Mouse (Mus musculus): ENCODE measurements around the gene Rapgef1. TPM values are rescaled to one million over a fixed set of nuclear protein-coding genes. Genes with fewer than 3 reads are reported as not detected.

Gene Rapgef1
- polyA plus RNA-seq, 1 experiment, result 132 TPM

GRCm38 (mm10) chr2:29744256-29744655 is 124.7 kb downstream of the Rapgef1 start:
- Histone ChIP-seq H3K27me3 (ENCODE audit: control insufficient read depth, insufficient read depth, low read length) (peaks cover 14% of the 10 kb centered on the region; the same call in 1 of the 2 replicates), H3K36me3 (ENCODE audit: control insufficient read depth, insufficient read depth, low read length) (no peaks in the 10 kb centered on the region), H3K27ac (ENCODE audit: control insufficient read depth, insufficient read depth, low read length) (no peak overlapping the region), H3K4me3 (ENCODE audit: control insufficient read depth, insufficient read depth, low read length) (no peak overlapping the region), H3K4me1 (replicated peaks; ENCODE audit: control insufficient read depth, insufficient read depth, low read length) (no peaks in the 10 kb centered on the region)
- no peak for DNase-seq
- TF ChIP-seq POLR2A (IDR thresholded peaks at IDR 0.05; ENCODE audit: control insufficient read depth, extremely low read depth, insufficient read depth, low read length, poor library complexity) (no peak), CTCF (IDR thresholded peaks at IDR 0.05; ENCODE audit: borderline replicate concordance, control insufficient read depth, extremely low read depth, insufficient read depth, low read length, poor library complexity) (no peak)
- WGBS, result 93% methylated on average over 6 of the region's 6 CpGs

GRCm38 (mm10) chr2:29747188-29747782 is 127.8 kb downstream of the Rapgef1 start:
- no peak for DNase-seq
- WGBS, result 7% methylated on average over 50 of the region's 50 CpGs
- H3K4me1 ChIP-seq (replicated peaks; ENCODE audit: control insufficient read depth, insufficient read depth, low read length), result no peaks in the 10 kb centered on the region
- no peak overlapping the region for H3K27ac ChIP-seq (ENCODE audit: control insufficient read depth, insufficient read depth, low read length)
- H3K27me3 ChIP-seq (ENCODE audit: control insufficient read depth, insufficient read depth, low read length), result peaks cover 18% of the 10 kb centered on the region; the same call in 1 of the 2 replicates
- no peaks in the 10 kb centered on the region for H3K36me3 ChIP-seq (ENCODE audit: control insufficient read depth, insufficient read depth, low read length)
- no peak overlapping the region for H3K4me3 ChIP-seq (ENCODE audit: control insufficient read depth, insufficient read depth, low read length)
- TF ChIP-seq CTCF (IDR thresholded peaks at IDR 0.05; ENCODE audit: borderline replicate concordance, control insufficient read depth, extremely low read depth, insufficient read depth, low read length, poor library complexity) (no peak), POLR2A (IDR thresholded peaks at IDR 0.05; ENCODE audit: control insufficient read depth, extremely low read depth, insufficient read depth, low read length, poor library complexity) (no peak)

- H3K27me3 ChIP-seq (ENCODE audit: control insufficient read depth, insufficient read depth, low read length), result peaks cover 18% of the 10 kb centered on the region; the same call in 1 of the 2 replicates
- peak; percentile 36 for DNase-seq
- H3K36me3 ChIP-seq (ENCODE audit: control insufficient read depth, insufficient read depth, low read length), result no peaks in the 10 kb centered on the region
- 79% methylated on average over 5 of the region's 5 CpGs for WGBS
- no peaks in the 10 kb centered on the region for H3K4me1 ChIP-seq (replicated peaks; ENCODE audit: control insufficient read depth, insufficient read depth, low read length)
- TF ChIP-seq POLR2A (IDR thresholded peaks at IDR 0.05; ENCODE audit: control insufficient read depth, extremely low read depth, insufficient read depth, low read length, poor library complexity), result no peak
- TF ChIP-seq CTCF (IDR thresholded peaks at IDR 0.05; ENCODE audit: borderline replicate concordance, control insufficient read depth, extremely low read depth, insufficient read depth, low read length, poor library complexity), result no peak
- H3K27ac ChIP-seq (ENCODE audit: control insufficient read depth, insufficient read depth, low read length), result no peak overlapping the region
- H3K4me3 ChIP-seq (ENCODE audit: control insufficient read depth, insufficient read depth, low read length), result no peak overlapping the region
These were observed 128.3 kb downstream of the Rapgef1 start for GRCm38 (mm10) chr2:29747852-29748251.

GRCm38 (mm10) chr2:29748499-29748898 is 129.0 kb downstream of the Rapgef1 start:
- TF ChIP-seq POLR2A (IDR thresholded peaks at IDR 0.05; ENCODE audit: control insufficient read depth, extremely low read depth, insufficient read depth, low read length, poor library complexity) (no peak), CTCF (IDR thresholded peaks at IDR 0.05; ENCODE audit: borderline replicate concordance, control insufficient read depth, extremely low read depth, insufficient read depth, low read length, poor library complexity) (no peak)
- no peaks in the 10 kb centered on the region for H3K36me3 ChIP-seq (ENCODE audit: control insufficient read depth, insufficient read depth, low read length)

GRCm38 (mm10) chr2:29751497-29751896 is 132.0 kb downstream of the Rapgef1 start, which contains the start of gene Gm13420:
TSS of gene Gm13420 (minus strand) at chr2:29751685.
- no peak within 1 kb of the TSS for H3K27ac ChIP-seq (ENCODE audit: control insufficient read depth, insufficient read depth, low read length)
- no peaks in the 10 kb centered on the region for H3K36me3 ChIP-seq (ENCODE audit: control insufficient read depth, insufficient read depth, low read length)
- no peak within 1 kb of the TSS for H3K4me3 ChIP-seq (ENCODE audit: control insufficient read depth, insufficient read depth, low read length)
- no peak for DNase-seq
- H3K27me3 ChIP-seq (ENCODE audit: control insufficient read depth, insufficient read depth, low read length), result peaks cover 15% of the 10 kb centered on the region; the same call in 1 of the 2 replicates
- WGBS, result 25% methylated on average over 28 of the region's 28 CpGs
- H3K4me1 ChIP-seq (replicated peaks; ENCODE audit: control insufficient read depth, insufficient read depth, low read length), result no peaks in the 10 kb centered on the region
- no peak for TF ChIP-seq CTCF (IDR thresholded peaks at IDR 0.05; ENCODE audit: borderline replicate concordance, control insufficient read depth, extremely low read depth, insufficient read depth, low read length, poor library complexity)
- no peak for TF ChIP-seq POLR2A (IDR thresholded peaks at IDR 0.05; ENCODE audit: control insufficient read depth, extremely low read depth, insufficient read depth, low read length, poor library complexity)

More at GRCm38 (mm10) chr2:29748499-29748898, 129.0 kb downstream of the Rapgef1 start:
- Histone ChIP-seq H3K27me3 (ENCODE audit: control insufficient read depth, insufficient read depth, low read length) (peaks cover 18% of the 10 kb centered on the region; the same call in 1 of the 2 replicates), H3K4me3 (ENCODE audit: control insufficient read depth, insufficient read depth, low read length) (no peak overlapping the region), H3K27ac (ENCODE audit: control insufficient read depth, insufficient read depth, low read length) (no peak overlapping the region), H3K4me1 (replicated peaks; ENCODE audit: control insufficient read depth, insufficient read depth, low read length) (no peaks in the 10 kb centered on the region)
- no peak for DNase-seq
- 91% methylated on average over 4 of the region's 4 CpGs for WGBS

- Histone ChIP-seq H3K27ac (ENCODE audit: control insufficient read depth, insufficient read depth, low read length) (no peak overlapping the region), H3K4me1 (replicated peaks; ENCODE audit: control insufficient read depth, insufficient read depth, low read length) (no peaks in the 10 kb centered on the region), H3K36me3 (ENCODE audit: control insufficient read depth, insufficient read depth, low read length) (no peaks in the 10 kb centered on the region), H3K4me3 (ENCODE audit: control insufficient read depth, insufficient read depth, low read length) (no peak overlapping the region), H3K27me3 (ENCODE audit: control insufficient read depth, insufficient read depth, low read length) (peaks cover 7% of the 10 kb centered on the region; the same call in 1 of the 2 replicates)
- TF ChIP-seq POLR2A (IDR thresholded peaks at IDR 0.05; ENCODE audit: control insufficient read depth, extremely low read depth, insufficient read depth, low read length, poor library complexity) (no peak), CTCF (IDR thresholded peaks at IDR 0.05; ENCODE audit: borderline replicate concordance, control insufficient read depth, extremely low read depth, insufficient read depth, low read length, poor library complexity) (no peak)
- WGBS, result 96% methylated on average over 5 of the region's 5 CpGs
- DNase-seq, result no peak
These were observed 132.9 kb downstream of the Rapgef1 start for GRCm38 (mm10) chr2:29752397-29752796.

All from thymus, adult 2 months (tissue).